Mouse (Mus musculus) stomach, postnatal 0 days (tissue): ENCODE data around the gene Nek5.

Source experiments
- CTCF ChIP-seq: IDR thresholded peaks from 2 replicates; pipeline ENCODE4 v1.5.1; 2016; ENCODE audit warnings: antibody characterized with exemption, low read depth, mild to moderate bottlenecking, moderate library complexity
- EP300 ChIP-seq: optimal IDR thresholded peaks from 2 replicates; pipeline ENCODE3; 2016; ENCODE audit warnings: antibody characterized with exemption

- TF ChIP-seq CTCF, result no peak
- no peak for TF ChIP-seq EP300
These were observed 9.9 kb upstream of the Nek5 start for GRCm38 (mm10) chr8:22134750-22135135.
